Mouse (Mus musculus): ENCODE measurements around the gene Fgd6.

Gene Fgd6

DNA sequence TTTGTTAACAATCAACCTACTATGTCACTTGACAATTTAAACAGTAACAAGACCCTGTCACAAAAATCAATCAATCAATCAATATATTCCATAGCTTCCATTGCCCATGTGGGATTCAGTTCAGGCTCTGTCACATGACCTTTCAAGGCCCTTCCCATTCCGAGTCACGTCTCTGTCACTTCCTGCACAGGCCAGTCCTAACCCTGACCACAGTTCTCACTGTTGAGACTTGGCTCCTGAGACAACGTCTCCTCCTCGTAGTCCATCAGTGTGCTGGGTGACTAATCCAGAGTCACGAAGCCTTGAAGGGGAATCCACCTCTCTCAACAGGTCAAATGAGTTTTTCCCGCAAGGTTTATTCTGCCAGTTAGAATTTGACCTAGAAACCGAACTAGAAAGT is 138.9 kb downstream of the Fgd6 start:
- no peak for DNase-seq (ENCODE audit: low spot score in 2 of 2)

DNA sequence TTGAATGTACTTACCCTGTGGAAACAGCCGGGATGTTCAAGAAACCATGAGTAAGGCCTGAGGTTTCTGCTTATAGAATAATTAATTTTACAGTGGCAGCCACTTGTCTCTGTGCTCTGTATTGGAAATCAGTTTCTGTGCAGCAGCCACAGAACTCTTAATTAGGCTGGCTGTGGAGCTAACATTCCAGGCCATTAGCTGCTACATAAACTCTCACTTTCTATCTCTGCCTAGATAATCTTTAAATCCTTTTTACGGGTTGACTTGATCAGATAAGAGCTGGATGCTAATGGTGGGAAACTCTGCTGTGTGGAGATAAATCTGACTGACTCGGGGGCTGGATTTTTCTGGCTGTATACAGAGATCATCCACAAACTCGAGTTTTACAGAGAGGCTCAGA is 147.4 kb downstream of the Fgd6 start:
- no peak for DNase-seq (ENCODE audit: low spot score in 2 of 2)

All from spleen, postnatal 14 days (tissue).